In the genomic region with DNA sequence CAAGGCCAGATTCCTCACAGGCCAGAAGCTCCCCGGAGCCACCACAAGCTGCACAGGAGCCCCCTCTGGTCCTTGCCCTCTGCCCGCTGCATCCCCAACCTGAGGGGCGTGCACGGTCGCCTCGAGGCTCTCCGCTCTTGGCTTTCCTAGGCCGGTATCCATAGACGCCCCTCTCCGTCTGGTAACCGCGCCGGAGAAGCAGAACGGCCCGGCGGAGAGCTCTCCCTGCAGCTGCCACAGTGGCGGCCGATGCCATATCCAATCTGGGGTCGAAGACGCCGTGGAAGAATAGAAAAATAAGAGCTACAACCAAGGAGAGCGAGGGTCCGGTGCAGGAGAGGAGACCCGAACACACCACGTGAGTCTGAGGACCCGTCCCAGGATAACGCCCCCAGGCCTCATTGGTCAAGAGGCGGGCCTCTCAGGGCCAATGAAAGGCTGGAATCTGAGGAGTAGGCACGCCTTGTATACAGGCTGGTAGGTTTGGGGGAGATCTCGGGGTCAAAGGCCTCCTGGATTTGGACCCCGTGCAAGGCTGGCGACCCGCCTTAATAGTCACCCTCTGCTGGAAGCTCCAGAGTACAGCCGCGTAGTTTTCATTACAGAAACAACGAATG, we compare ENCODE assay signal across 9 mouse cellular contexts. TPM values are rescaled to one million over a fixed set of nuclear protein-coding genes. Genes with fewer than 3 reads are reported as not detected.
DNase-seq lines count a peak whose midpoint lies in the region; ATAC-seq and TF ChIP-seq lines count a peak whose summit lies in the region.
"Had no signal": no experiment of that assay in that cellular context is flagged by ENCODE, and none has a peak within 500 bp of the region (broad histone marks: within the 10 kb centered on the region; RNA-seq: fewer than 3 reads in every experiment).

A gene (minus strand): TSS at position 377 of the 617 bp plus-strand sequence.

- peaks cover 12% of the 10 kb centered on the region; the same call in 1 of the 2 replicates for H3K79me2 ChIP-seq in liver, adult 2 months (ENCODE audit: control insufficient read depth, insufficient read depth, low read length)

- H3K4me1 ChIP-seq in ES-Bruce4 (ENCODE audit: control insufficient read depth, insufficient read depth, low read length): peaks cover 2% of the 10 kb centered on the region
- H3K4me1 ChIP-seq in forebrain, embryonic 12.5 days: peaks cover 6% of the 10 kb centered on the region
- H3K4me1 ChIP-seq in heart, embryonic 15.5 days (replicated peaks): no peaks in the 10 kb centered on the region
- no peaks in the 10 kb centered on the region for H3K4me1 ChIP-seq in kidney, postnatal 0 days (replicated peaks; ENCODE audit: insufficient read depth, low read length)
- peaks cover 17% of the 10 kb centered on the region; the same call in 1 of the 2 replicates for H3K4me1 ChIP-seq in liver, adult 2 months (ENCODE audit: control insufficient read depth, insufficient read depth, low read length)
- H3K4me1 ChIP-seq in midbrain, postnatal 0 days (ENCODE audit: insufficient read depth, low read length): no peaks in the 10 kb centered on the region

- TF ChIP-seq CTCF in ES-Bruce4 (IDR thresholded peaks at IDR 0.05; ENCODE audit: low read depth, low read length): no peak
- TF ChIP-seq CTCF in kidney, postnatal 0 days (IDR thresholded peaks at IDR 0.05; ENCODE audit: low read depth): peak; percentile 39; the same call in 1 of the 2 replicates
- TF ChIP-seq CTCF in liver, adult 2 months (IDR thresholded peaks at IDR 0.05; ENCODE audit: low read depth, low read length): peak; percentile 50
- TF ChIP-seq CTCF in midbrain, postnatal 0 days (IDR thresholded peaks at IDR 0.05): peak; percentile 56

- H3K27me3 ChIP-seq in ES-Bruce4 (ENCODE audit: control insufficient read depth, insufficient read depth, low read length, poor library complexity, severe bottlenecking): no peaks in the 10 kb centered on the region
- H3K27me3 ChIP-seq in forebrain, embryonic 12.5 days: no peaks in the 10 kb centered on the region
- H3K27me3 ChIP-seq in heart, embryonic 15.5 days: no peaks in the 10 kb centered on the region
- no peaks in the 10 kb centered on the region for H3K27me3 ChIP-seq in kidney, postnatal 0 days (ENCODE audit: insufficient read depth, low read length)
- H3K27me3 ChIP-seq in liver, adult 2 months (ENCODE audit: control insufficient read depth, insufficient read depth, low read length): no peaks in the 10 kb centered on the region
- H3K27me3 ChIP-seq in midbrain, postnatal 0 days (ENCODE audit: insufficient read depth, low read length): no peaks in the 10 kb centered on the region

- no peak for TF ChIP-seq EP300 in ES-Bruce4 (IDR thresholded peaks at IDR 0.05; ENCODE audit: insufficient read depth, low read depth, low read length)

- no peak within 1 kb of the TSS for H3K27ac ChIP-seq in ES-Bruce4 (ENCODE audit: insufficient read depth, low read length)
- no peak within 1 kb of the TSS for H3K27ac ChIP-seq in forebrain, embryonic 12.5 days
- H3K27ac ChIP-seq in heart, embryonic 15.5 days: no peak within 1 kb of the TSS
- no peak within 1 kb of the TSS for H3K27ac ChIP-seq in kidney, postnatal 0 days
- peak within 1 kb of the TSS; percentile 98 for H3K27ac ChIP-seq in liver, adult 2 months (replicated peaks; ENCODE audit: insufficient read depth, low read depth, low read length)
- peak within 1 kb of the TSS; percentile 52 for H3K27ac ChIP-seq in midbrain, postnatal 0 days (ENCODE audit: low read depth, low read length)

- peak; percentile 96 for ATAC-seq in forebrain, embryonic 12.5 days (ENCODE audit: low FRiP score)
- ATAC-seq in heart, embryonic 15.5 days (replicated peaks; ENCODE audit: insufficient number of reproducible peaks, insufficient read depth, low FRiP score, low read depth): peak; percentile 94
- peak; percentile 92 for ATAC-seq in kidney, postnatal 0 days (replicated peaks; ENCODE audit: low FRiP score, low read depth)
- peak; percentile 98 for ATAC-seq in midbrain, postnatal 0 days (ENCODE audit: low FRiP score)

- DNase-seq in cerebellum, adult 11 months: peak; percentile 48
- DNase-seq in kidney, postnatal 0 days (ENCODE audit: low spot score): peak; percentile 77
- peak; percentile 90 for DNase-seq in liver, adult 2 months (ENCODE audit: extremely low read depth, low read depth, low spot score)
- peak; percentile 85 for DNase-seq in midbrain, postnatal 0 days (ENCODE audit: low spot score)
- peak; percentile 44 to 73 for DNase-seq in spleen, postnatal 4 days (ENCODE audit: low spot score in 2 of 2)

- WGBS in forebrain, embryonic 12.5 days: under 1% methylated on average over 36 of the region's 36 CpGs
- 2% methylated on average over 36 of the region's 36 CpGs for WGBS in heart, embryonic 15.5 days
- WGBS in kidney, postnatal 0 days: under 1% methylated on average over 36 of the region's 36 CpGs
- WGBS in liver, adult 2 months: under 1% methylated on average over 36 of the region's 36 CpGs
- WGBS in midbrain, postnatal 0 days: under 1% methylated on average over 36 of the region's 36 CpGs

- no peaks in the 10 kb centered on the region for H3K36me3 ChIP-seq in ES-Bruce4 (ENCODE audit: control insufficient read depth, insufficient read depth, low read length, poor library complexity, severe bottlenecking)
- no peaks in the 10 kb centered on the region for H3K36me3 ChIP-seq in forebrain, embryonic 12.5 days (replicated peaks)
- H3K36me3 ChIP-seq in heart, embryonic 15.5 days: no peaks in the 10 kb centered on the region
- no peaks in the 10 kb centered on the region for H3K36me3 ChIP-seq in kidney, postnatal 0 days (ENCODE audit: insufficient read depth, low read length)
- no peaks in the 10 kb centered on the region for H3K36me3 ChIP-seq in liver, adult 2 months (ENCODE audit: control insufficient read depth, insufficient read depth, low read length)
- no peaks in the 10 kb centered on the region for H3K36me3 ChIP-seq in midbrain, postnatal 0 days (ENCODE audit: insufficient read depth, low read length)
- H3K36me3 ChIP-seq: G1E had no signal

- H3K4me3 ChIP-seq in ES-Bruce4 (ENCODE audit: low read depth, low read length): peak within 1 kb of the TSS; percentile 81
- peak within 1 kb of the TSS; percentile 56 for H3K4me3 ChIP-seq in forebrain, embryonic 12.5 days (replicated peaks)
- H3K4me3 ChIP-seq in heart, embryonic 15.5 days: peak within 1 kb of the TSS; percentile 56
- H3K4me3 ChIP-seq in kidney, postnatal 0 days (replicated peaks; ENCODE audit: low read depth, low read length): peak within 1 kb of the TSS; percentile 62
- H3K4me3 ChIP-seq in liver, adult 2 months (ENCODE audit: insufficient read depth, low read depth, low read length): peak within 1 kb of the TSS; percentile 91
- peak within 1 kb of the TSS; percentile 48 for H3K4me3 ChIP-seq in midbrain, postnatal 0 days (ENCODE audit: low read depth, low read length)

- H3K9ac ChIP-seq in ES-Bruce4 (ENCODE audit: low read depth, poor library complexity, severe bottlenecking): peak within 1 kb of the TSS; percentile 77
- peak within 1 kb of the TSS; percentile 56 for H3K9ac ChIP-seq in forebrain, embryonic 12.5 days
- peak within 1 kb of the TSS; percentile 57 for H3K9ac ChIP-seq in heart, embryonic 15.5 days
- H3K9ac ChIP-seq in kidney, postnatal 0 days (ENCODE audit: low read depth, low read length): peak within 1 kb of the TSS; percentile 69
- H3K9ac ChIP-seq in liver, adult 2 months (ENCODE audit: low read depth, low read length): peak within 1 kb of the TSS; percentile 94
- peak within 1 kb of the TSS; percentile 58 for H3K9ac ChIP-seq in midbrain, postnatal 0 days (replicated peaks; ENCODE audit: low read length, poor library complexity, severe bottlenecking)

- H3K4me2 ChIP-seq in forebrain, embryonic 12.5 days: peak within 1 kb of the TSS; percentile 83
- peak within 1 kb of the TSS; percentile 87 for H3K4me2 ChIP-seq in heart, embryonic 15.5 days
- H3K4me2 ChIP-seq in kidney, postnatal 0 days (ENCODE audit: low read length): peak within 1 kb of the TSS; percentile 86
- H3K4me2 ChIP-seq in midbrain, postnatal 0 days (ENCODE audit: low read depth, low read length, poor library complexity, severe bottlenecking): peak within 1 kb of the TSS; percentile 68

- H3K9me3 ChIP-seq in ES-Bruce4 (replicated peaks; ENCODE audit: control insufficient read depth, insufficient read depth, low read length, poor library complexity, severe bottlenecking): no peaks in the 10 kb centered on the region
- H3K9me3 ChIP-seq in forebrain, embryonic 12.5 days: no peaks in the 10 kb centered on the region
- H3K9me3 ChIP-seq in heart, embryonic 15.5 days (replicated peaks): no peaks in the 10 kb centered on the region
- H3K9me3 ChIP-seq in kidney, postnatal 0 days (replicated peaks; ENCODE audit: low read length): no peaks in the 10 kb centered on the region
- H3K9me3 ChIP-seq in midbrain, postnatal 0 days (ENCODE audit: low read length): no peaks in the 10 kb centered on the region
- H3K9me3 ChIP-seq: G1E had no signal

- peak; percentile 61 for TF ChIP-seq POLR2A in ES-Bruce4 (IDR thresholded peaks at IDR 0.05; ENCODE audit: insufficient read depth, low read length)
- peak; percentile 68; the same call in 1 of the 2 replicates for TF ChIP-seq POLR2A in liver, adult 2 months (IDR thresholded peaks at IDR 0.05; ENCODE audit: extremely low read depth, insufficient read depth, low read length)

RNA-seq across cellular contexts. Expression of the gene that starts here (rescaled TPM):
- polyA plus RNA-seq in ES-Bruce4 (2011; ENCODE audit: insufficient read depth, insufficient read length, low read depth, missing spikeins): 13.9 and 17.0 TPM in 2 replicates
- 3.7 and 4.6 TPM in 2 replicates for polyA plus RNA-seq in forebrain, embryonic 12.5 days (2016; fragmentation: Nextera tagmentation; extraction: Ambion mirVana)
- polyA plus RNA-seq in heart, embryonic 15.5 days (2015; fragmentation: Nextera tagmentation; extraction: Ambion mirVana): 1.5 and 3.3 TPM in 2 replicates
- polyA plus RNA-seq in kidney, postnatal 0 days (2015; fragmentation: Nextera tagmentation; extraction: Ambion mirVana): 1.8 and 2.2 TPM in 2 replicates
- total RNA-seq in liver, adult 2 months (2014; rRNA removed): 81.6 and 84.2 TPM in 2 replicates
- polyA plus RNA-seq in liver, adult 2 months (2012; rRNA removed): 31.3 and 44.1 TPM in 2 replicates
- 10.3 and 13.3 TPM in 2 replicates for total RNA-seq in midbrain, postnatal 0 days (2014; rRNA removed)
- polyA plus RNA-seq in midbrain, postnatal 0 days (2015; fragmentation: Nextera tagmentation; extraction: Ambion mirVana): 4.6 and 5.2 TPM in 2 replicates
- polyA plus RNA-seq: G1E had no signal

Comparison
In these comparisons a context has a peak if more than half of its experiments do, and no peak if none do; other contexts are left out.
1. H3K27ac ChIP-seq: peak in liver, adult 2 months (single experiment) and midbrain, postnatal 0 days (single experiment); none in ES-Bruce4 (single experiment), forebrain, embryonic 12.5 days (single experiment), heart, embryonic 15.5 days (single experiment) and kidney, postnatal 0 days (single experiment).
2. Peak in every context shown above with its lines, with median percentiles within 50 percentile points of each other: H3K4me3 ChIP-seq, H3K9ac ChIP-seq, DNase-seq, ATAC-seq and H3K4me2 ChIP-seq.